Comparison of ENCODE assay signal across 8 mouse cellular contexts in genomic region chr1:63403601-63404000, GRCm38 (mm10). TPM values are rescaled to one million over a fixed set of nuclear protein-coding genes. Genes with fewer than 3 reads are reported as not detected.
DNase-seq lines count a peak whose midpoint lies in the region; ATAC-seq and TF ChIP-seq lines count a peak whose summit lies in the region.

No protein-coding gene starts in this region.

- DNase-seq in frontal cortex, postnatal 25 days (ENCODE audit: low spot score in 2 of 2) = peak; percentile 16 to 34
- DNase-seq in frontal cortex, postnatal 14 days (ENCODE audit: low spot score in 2 of 2) = no peak
- peak; percentile 22 for DNase-seq in midbrain, embryonic 10.5 days (ENCODE audit: low spot score)
- no peak for DNase-seq in midbrain, postnatal 0 days (ENCODE audit: low spot score)
- peak; percentile 46 to 54 for DNase-seq in adrenal gland, adult 18-20 months (ENCODE audit: low spot score in 2 of 2)
- DNase-seq in embryo, embryonic 11 days = peak; percentile 33
- DNase-seq in yolk sac, embryonic 10.5 days (ENCODE audit: low spot score) = peak; percentile 5

- no peak for ATAC-seq in midbrain, postnatal 0 days (ENCODE audit: low FRiP score)
- ATAC-seq in heart, embryonic 11.5 days (replicated peaks; ENCODE audit: insufficient number of reproducible peaks, low FRiP score, low TSS enrichment) = no peak

- no peaks in the 10 kb centered on the region for H3K4me1 ChIP-seq in midbrain, embryonic 10.5 days
- no peaks in the 10 kb centered on the region for H3K4me1 ChIP-seq in midbrain, postnatal 0 days (ENCODE audit: insufficient read depth, low read length)
- no peaks in the 10 kb centered on the region for H3K4me1 ChIP-seq in heart, embryonic 11.5 days (ENCODE audit: control insufficient read depth, insufficient read depth, low read length)

- H3K9me3 ChIP-seq in midbrain, embryonic 10.5 days (replicated peaks) = no peaks in the 10 kb centered on the region
- no peaks in the 10 kb centered on the region for H3K9me3 ChIP-seq in midbrain, postnatal 0 days (ENCODE audit: low read length)
- no peaks in the 10 kb centered on the region for H3K9me3 ChIP-seq in heart, embryonic 11.5 days (replicated peaks; ENCODE audit: control insufficient read depth, low read length)

- no peak overlapping the region for H3K9ac ChIP-seq in midbrain, postnatal 0 days (replicated peaks; ENCODE audit: low read length, poor library complexity, severe bottlenecking)
- H3K9ac ChIP-seq in heart, embryonic 11.5 days (ENCODE audit: low read depth, low read length) = no peak overlapping the region

- 48% methylated on average over 4 of the region's 4 CpGs for WGBS in midbrain, embryonic 10.5 days
- WGBS in midbrain, postnatal 0 days = 50% methylated on average over 4 of the region's 4 CpGs
- WGBS in heart, embryonic 11.5 days (ENCODE audit: insufficient replicate concordance) = 43% methylated on average over 4 of the region's 4 CpGs

- no peaks in the 10 kb centered on the region for H3K36me3 ChIP-seq in midbrain, embryonic 10.5 days
- H3K36me3 ChIP-seq in midbrain, postnatal 0 days (ENCODE audit: insufficient read depth, low read length) = no peaks in the 10 kb centered on the region
- no peaks in the 10 kb centered on the region for H3K36me3 ChIP-seq in heart, embryonic 11.5 days (ENCODE audit: control insufficient read depth, insufficient read depth, low read length)

- no peak for TF ChIP-seq CTCF in midbrain, postnatal 0 days (IDR thresholded peaks at IDR 0.05)

- H3K4me3 ChIP-seq in midbrain, embryonic 10.5 days = no peak overlapping the region
- H3K4me3 ChIP-seq in midbrain, postnatal 0 days (ENCODE audit: low read depth, low read length) = no peak overlapping the region
- no peak overlapping the region for H3K4me3 ChIP-seq in heart, embryonic 11.5 days (ENCODE audit: low read depth, low read length)

- H3K27ac ChIP-seq in midbrain, embryonic 10.5 days (replicated peaks) = no peak overlapping the region
- no peak overlapping the region for H3K27ac ChIP-seq in midbrain, postnatal 0 days (ENCODE audit: low read depth, low read length)
- H3K27ac ChIP-seq in heart, embryonic 11.5 days (ENCODE audit: low read depth, low read length) = no peak overlapping the region

- H3K27me3 ChIP-seq in midbrain, embryonic 10.5 days (ENCODE audit: low read depth, poor library complexity, severe bottlenecking) = no peaks in the 10 kb centered on the region
- H3K27me3 ChIP-seq in midbrain, postnatal 0 days (ENCODE audit: insufficient read depth, low read length) = no peaks in the 10 kb centered on the region
- H3K27me3 ChIP-seq in heart, embryonic 11.5 days (ENCODE audit: control insufficient read depth, insufficient read depth, low read length) = no peaks in the 10 kb centered on the region

- H3K4me2 ChIP-seq in midbrain, postnatal 0 days (ENCODE audit: low read depth, low read length, poor library complexity, severe bottlenecking) = no peak overlapping the region
- H3K4me2 ChIP-seq in heart, embryonic 11.5 days = no peak overlapping the region

RNA-seq across cellular contexts. Expression of gene Adam23, which starts 42.1 kb away (rescaled TPM):
- 4.2 and 5.9 TPM in 2 replicates for polyA plus RNA-seq in midbrain, embryonic 10.5 days (2016; fragmentation: Nextera tagmentation; extraction: Ambion mirVana)
- total RNA-seq in midbrain, postnatal 0 days (2014; rRNA removed) = 64.0 and 65.3 TPM in 2 replicates
- 15.5 and 19.5 TPM in 2 replicates for polyA plus RNA-seq in midbrain, postnatal 0 days (2015; fragmentation: Nextera tagmentation; extraction: Ambion mirVana)
- 10 to 100 TPM; 12.8 to 16.4 TPM for total RNA-seq in adrenal gland, adult 18-20 months (2021)
- 2.2 and 3.0 TPM in 2 replicates for polyA plus RNA-seq in heart, embryonic 11.5 days (2014; fragmentation: Nextera tagmentation; extraction: Ambion mirVana)

Comparison
In these comparisons a context has a peak if more than half of its experiments do, and no peak if none do; other contexts are left out.
1. DNase-seq: peak in frontal cortex, postnatal 25 days (2 of 2), midbrain, embryonic 10.5 days (single experiment), adrenal gland, adult 18-20 months (2 of 2), embryo, embryonic 11 days (single experiment) and yolk sac, embryonic 10.5 days (single experiment); none in frontal cortex, postnatal 14 days (0 of 2) and midbrain, postnatal 0 days (single experiment).